Mouse (Mus musculus) neural tube, embryonic 13.5 days (tissue): ENCODE data around the gene Grin2a. TPM values are rescaled to one million over a fixed set of nuclear protein-coding genes. Genes with fewer than 3 reads are reported as not detected.

Experiments used
- ATAC-seq: fragments of 200-750 bp; cut with Nextera tagmentation; 2 replicates; pipeline ENCODE4 v1.8.0; 2017; ENCODE audit warnings: low read depth, mild to moderate bottlenecking, moderate TSS enrichment, moderate library complexity
- H3K27ac ChIP-seq: fragments of 300-500 bp; sonication (generic); replicated peaks from 2 replicates; pipeline ENCODE4 v1.5.1; 2015; ENCODE audit warnings: moderate library complexity, mild to moderate bottlenecking, inconsistent platforms
- H3K27me3 ChIP-seq: fragments of 300-500 bp; sonication (generic); 2 replicates; pipeline ENCODE4 v1.6.1; 2015; ENCODE audit warnings: mild to moderate bottlenecking, inconsistent platforms
- H3K36me3 ChIP-seq: fragments of 300-500 bp; sonication (generic); 2 replicates; pipeline ENCODE4 v1.6.1; 2015; ENCODE audit warnings: mild to moderate bottlenecking, inconsistent platforms
- H3K4me1 ChIP-seq: fragments of 300-500 bp; sonication (generic); replicated peaks from 2 replicates; pipeline ENCODE4 v1.6.1; 2015; ENCODE audit warnings: inconsistent platforms
- H3K4me2 ChIP-seq: fragments of 300-500 bp; sonication (generic); 2 replicates; pipeline ENCODE4 v1.6.1; 2015; ENCODE audit warnings: inconsistent platforms, mild to moderate bottlenecking, moderate library complexity
- H3K4me3 ChIP-seq: fragments of 300-500 bp; sonication (generic); 2 replicates; pipeline ENCODE4 v1.5.1; 2015; ENCODE audit warnings: mild to moderate bottlenecking, inconsistent platforms
- H3K9ac ChIP-seq: fragments of 300-500 bp; sonication (generic); 2 replicates; pipeline ENCODE4 v1.6.1; 2015; ENCODE audit warnings: moderate library complexity, mild to moderate bottlenecking, inconsistent platforms
- H3K9me3 ChIP-seq: fragments of 300-500 bp; sonication (generic); 2 replicates; pipeline ENCODE4 v1.6.1; 2016; ENCODE audit warnings: inconsistent platforms
- WGBS: fragments of 180-500 bp; shearing (Covaris S2); methylation state at CpG from one replicate; pipeline ENCODE4 v1.1.7; 2015; 5-methylcytosine and 5-hydroxymethylcytosine counted together
- polyA plus RNA-seq: library from polyadenylated mRNA; unstranded; fragments of >200 nt; fragmentation: Nextera tagmentation; extraction: Ambion mirVana; gene quantifications from 2 replicates; pipeline ENCODE4 v1.2.1, GENCODE M21; 2015

Gene Grin2a
- polyA plus RNA-seq, 1 experiment from 2014 or later, result 5.2 TPM

DNA sequence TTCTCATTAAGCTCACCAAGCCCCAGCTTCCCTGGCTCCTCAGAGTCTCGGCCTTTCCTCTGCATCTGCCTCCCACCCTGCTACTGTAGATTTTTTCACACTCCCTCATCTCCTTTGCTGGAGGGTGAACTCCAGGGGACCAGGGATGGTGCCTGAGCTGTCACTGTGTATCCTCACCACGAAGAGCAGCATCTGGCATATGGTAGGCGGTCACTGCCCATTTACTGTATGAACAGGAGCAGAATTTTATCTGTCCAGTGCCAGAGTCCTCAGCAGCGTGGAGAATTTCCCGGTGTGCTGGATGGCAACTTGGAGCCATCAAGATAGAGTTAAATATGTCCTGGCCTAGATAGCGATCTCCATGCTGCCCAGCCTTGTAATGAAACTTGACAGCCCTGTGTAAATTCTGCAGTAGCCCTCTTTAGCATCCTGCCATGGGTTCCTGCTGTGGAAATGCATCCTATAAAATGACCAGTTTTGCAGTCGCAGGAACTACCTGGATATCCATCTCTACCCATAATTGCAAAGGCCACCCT, 269.7 kb downstream of the Grin2a start:
- Histone ChIP-seq H3K36me3 (no peaks in the 10 kb centered on the region), H3K9ac (no peak overlapping the region), H3K4me3 (no peak overlapping the region), H3K4me1 (no peaks in the 10 kb centered on the region), H3K4me2 (no peak overlapping the region), H3K9me3 (no peaks in the 10 kb centered on the region), H3K27me3 (no peaks in the 10 kb centered on the region), H3K27ac (no peak overlapping the region)
- 84% methylated on average over 7 of the region's 7 CpGs for WGBS
- no peak for ATAC-seq

DNA sequence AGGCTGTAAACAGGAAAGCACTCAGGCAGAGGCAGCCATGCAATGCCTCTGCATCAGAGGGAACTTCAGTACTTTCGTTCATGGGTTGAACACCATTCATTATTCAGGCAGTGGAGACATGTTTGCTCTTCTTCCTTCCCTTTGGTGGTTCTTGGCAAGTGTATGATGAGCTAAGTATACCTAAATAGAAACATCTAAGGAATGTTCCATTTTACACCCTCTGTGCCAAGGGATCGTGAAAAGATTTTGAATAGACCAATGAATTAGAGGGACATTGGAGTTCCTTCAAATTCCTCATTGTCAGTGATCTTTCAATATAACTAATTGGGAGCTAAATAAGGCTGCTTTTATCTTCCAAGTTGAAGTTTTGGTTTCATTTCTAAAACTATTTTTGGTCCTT, 284.0 kb downstream of the Grin2a start:
- 90% methylated on average over 2 of the region's 2 CpGs for WGBS
- Histone ChIP-seq H3K4me1 (no peaks in the 10 kb centered on the region), H3K4me2 (no peak overlapping the region), H3K36me3 (no peaks in the 10 kb centered on the region), H3K9ac (no peak overlapping the region), H3K27ac (no peak overlapping the region), H3K9me3 (no peaks in the 10 kb centered on the region), H3K27me3 (no peaks in the 10 kb centered on the region), H3K4me3 (no peak overlapping the region)
- ATAC-seq, result no peak

DNA sequence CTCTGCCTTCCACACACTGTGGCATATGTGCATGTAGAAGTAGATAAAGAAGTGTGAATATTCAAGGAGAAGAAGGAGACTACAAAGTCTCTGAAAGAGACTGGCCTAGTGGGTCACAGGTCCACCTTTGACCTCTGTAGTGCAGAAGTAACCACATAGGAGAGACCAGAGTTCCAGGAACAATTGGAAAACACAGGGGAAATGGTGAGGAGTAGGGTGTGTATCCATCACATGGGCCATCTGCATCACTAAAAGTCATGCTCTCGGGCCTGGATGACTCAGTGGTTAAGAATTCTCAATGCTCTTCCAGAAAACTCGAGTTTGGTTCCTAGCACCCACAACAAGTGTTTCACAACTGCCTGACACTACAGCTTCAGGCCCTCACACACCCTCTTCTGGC, 285.4 kb downstream of the Grin2a start:
- Histone ChIP-seq H3K36me3 (no peaks in the 10 kb centered on the region), H3K4me2 (no peak overlapping the region), H3K9me3 (no peaks in the 10 kb centered on the region), H3K4me3 (no peak overlapping the region), H3K27ac (no peak overlapping the region), H3K9ac (no peak overlapping the region), H3K27me3 (no peaks in the 10 kb centered on the region), H3K4me1 (no peaks in the 10 kb centered on the region)
- 72% methylated on average over 2 of the region's 2 CpGs for WGBS
- ATAC-seq, result no peak

DNA sequence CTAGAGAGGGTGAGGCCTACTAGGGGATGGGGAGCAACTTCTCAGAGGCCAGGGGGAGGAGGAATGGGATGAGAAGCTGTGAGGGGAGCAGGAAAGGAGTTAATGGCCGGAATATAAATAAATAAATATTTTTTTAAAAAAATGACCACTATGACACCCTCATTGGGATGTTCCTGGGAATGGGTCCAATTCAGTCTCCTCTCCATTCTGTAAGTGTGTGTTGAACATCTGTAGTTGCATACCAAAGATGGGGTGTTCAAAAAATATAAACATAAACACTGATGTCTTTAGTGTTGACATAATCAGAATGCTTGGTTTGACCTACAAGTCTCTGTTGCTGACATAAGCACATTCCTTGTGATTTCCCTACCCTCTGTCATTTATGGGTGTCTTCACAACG, 298.2 kb downstream of the Grin2a start:
- no peak overlapping the region for H3K4me3 ChIP-seq
- H3K9me3 ChIP-seq, result no peaks in the 10 kb centered on the region
- H3K27me3 ChIP-seq, result no peaks in the 10 kb centered on the region
- H3K4me2 ChIP-seq, result no peak overlapping the region
- 74% methylated on average over 2 of the region's 2 CpGs for WGBS
- ATAC-seq, result no peak
- H3K36me3 ChIP-seq, result no peaks in the 10 kb centered on the region
- no peaks in the 10 kb centered on the region for H3K4me1 ChIP-seq
- H3K9ac ChIP-seq, result no peak overlapping the region
- no peak overlapping the region for H3K27ac ChIP-seq

DNA sequence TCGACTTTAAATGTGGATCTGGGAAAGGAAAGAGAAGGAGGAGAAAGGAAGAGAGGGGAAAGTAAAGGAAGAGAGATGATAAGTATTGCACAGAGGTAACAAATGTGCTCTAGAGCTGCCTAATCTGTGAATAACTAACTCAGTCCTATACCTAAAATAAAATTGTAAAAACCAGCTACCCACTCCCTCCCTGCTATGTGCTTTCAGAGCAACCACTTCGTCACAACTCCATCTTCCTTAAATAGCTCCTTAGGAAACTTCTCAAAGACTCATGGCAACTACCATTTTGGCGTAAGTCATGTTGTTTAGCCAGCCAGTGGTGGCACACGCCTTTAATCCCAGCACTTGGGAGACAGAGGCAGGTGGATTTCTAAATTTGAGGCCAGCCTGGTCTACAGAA, 301.3 kb downstream of the Grin2a start:
- Histone ChIP-seq H3K27ac (no peak overlapping the region), H3K9ac (no peak overlapping the region), H3K4me3 (no peak overlapping the region), H3K4me2 (no peak overlapping the region), H3K9me3 (no peaks in the 10 kb centered on the region), H3K36me3 (no peaks in the 10 kb centered on the region), H3K27me3 (no peaks in the 10 kb centered on the region), H3K4me1 (no peaks in the 10 kb centered on the region)
- 82% methylated on average over 4 of the region's 4 CpGs for WGBS
- ATAC-seq, result no peak

DNA sequence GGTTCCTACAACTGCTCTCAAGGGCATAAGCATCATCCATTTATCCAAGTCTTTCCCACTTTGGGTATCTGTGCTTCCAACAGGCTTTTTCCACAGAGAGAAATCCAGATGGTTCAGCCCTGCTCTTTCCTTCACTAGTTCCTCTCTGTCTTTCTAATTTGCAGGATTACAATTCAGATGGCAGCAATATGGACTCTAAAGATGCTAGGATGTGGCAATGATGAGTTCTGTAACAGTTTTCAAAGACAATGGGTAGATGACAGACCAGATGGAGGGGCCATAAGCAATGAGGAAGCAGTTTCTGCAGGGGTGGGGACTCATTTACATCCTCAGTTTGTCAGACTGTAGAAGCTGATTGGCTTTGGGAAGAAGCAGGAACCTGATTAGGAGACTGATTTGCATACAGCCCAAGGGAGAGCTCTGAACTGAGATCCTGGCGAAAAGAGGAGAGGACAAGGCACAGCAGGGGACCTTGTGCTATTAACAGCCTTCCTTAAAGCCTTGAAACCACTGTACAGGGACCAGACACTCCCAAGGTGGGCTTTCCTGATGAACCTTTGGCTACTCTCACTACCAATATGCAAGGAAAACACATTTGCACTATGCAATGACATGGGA, 306.7 kb downstream of the Grin2a start:
- no peak for ATAC-seq
- Histone ChIP-seq H3K9me3 (no peaks in the 10 kb centered on the region), H3K4me1 (no peaks in the 10 kb centered on the region), H3K27ac (no peak overlapping the region), H3K4me2 (no peak overlapping the region), H3K9ac (no peak overlapping the region), H3K27me3 (no peaks in the 10 kb centered on the region), H3K36me3 (no peaks in the 10 kb centered on the region), H3K4me3 (no peak overlapping the region)
- 17% methylated on average over 1 of the region's 1 CpGs for WGBS

DNA sequence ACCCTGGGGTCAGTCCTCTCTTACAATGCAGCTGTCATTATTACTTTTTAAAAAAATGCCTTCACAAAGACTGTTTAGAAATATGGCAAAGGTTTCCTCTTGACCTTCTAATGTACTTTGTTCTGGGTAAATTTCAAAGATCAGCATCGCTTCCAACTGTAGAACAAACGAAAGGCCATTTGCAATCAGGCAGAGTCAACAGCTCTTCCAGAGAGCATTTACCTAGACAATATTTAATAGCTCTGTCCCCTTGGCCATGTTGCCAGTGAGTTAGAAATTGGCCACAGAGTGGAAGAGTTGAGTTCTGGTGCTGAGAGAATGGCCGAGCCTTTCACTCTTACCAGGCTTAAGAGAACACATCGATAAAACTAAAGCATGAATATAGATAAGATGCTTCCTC, 314.8 kb downstream of the Grin2a start:
- H3K27ac ChIP-seq, result no peak overlapping the region
- H3K9me3 ChIP-seq, result no peaks in the 10 kb centered on the region
- peaks cover 8% of the 10 kb centered on the region; the same call in 1 of the 2 replicates for H3K4me1 ChIP-seq
- no peak for ATAC-seq
- no peaks in the 10 kb centered on the region for H3K27me3 ChIP-seq
- 84% methylated on average over 4 of the region's 4 CpGs for WGBS
- H3K4me2 ChIP-seq, result no peak overlapping the region
- H3K4me3 ChIP-seq, result no peak overlapping the region
- no peak overlapping the region for H3K9ac ChIP-seq
- no peaks in the 10 kb centered on the region for H3K36me3 ChIP-seq

DNA sequence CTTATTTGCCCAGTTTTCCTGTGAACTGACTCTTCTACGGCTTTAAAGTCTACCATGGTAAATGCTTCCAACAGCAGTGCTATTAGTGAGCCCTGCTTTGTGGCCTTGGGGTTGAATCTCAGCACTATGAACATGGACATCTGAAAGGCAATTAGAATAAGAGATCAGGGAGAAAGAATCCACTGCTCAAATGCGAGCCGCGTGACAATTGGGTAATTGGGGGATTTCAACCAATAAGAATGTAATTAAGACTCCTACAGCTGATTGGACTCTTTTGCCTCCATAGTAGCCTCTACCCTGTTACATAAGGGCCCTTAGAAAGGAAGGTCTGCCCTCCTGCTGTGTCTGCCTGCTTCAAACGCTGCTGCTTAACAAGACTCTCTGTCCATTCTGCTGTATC, 315.4 kb downstream of the Grin2a start:
- no peak for ATAC-seq
- no peak overlapping the region for H3K9ac ChIP-seq
- peaks cover 8% of the 10 kb centered on the region; the same call in 1 of the 2 replicates for H3K4me1 ChIP-seq
- no peaks in the 10 kb centered on the region for H3K36me3 ChIP-seq
- WGBS, result 43% methylated on average over 5 of the region's 5 CpGs
- H3K9me3 ChIP-seq, result no peaks in the 10 kb centered on the region
- H3K27me3 ChIP-seq, result no peaks in the 10 kb centered on the region
- H3K27ac ChIP-seq, result no peak overlapping the region
- no peak overlapping the region for H3K4me2 ChIP-seq
- H3K4me3 ChIP-seq, result no peak overlapping the region

DNA sequence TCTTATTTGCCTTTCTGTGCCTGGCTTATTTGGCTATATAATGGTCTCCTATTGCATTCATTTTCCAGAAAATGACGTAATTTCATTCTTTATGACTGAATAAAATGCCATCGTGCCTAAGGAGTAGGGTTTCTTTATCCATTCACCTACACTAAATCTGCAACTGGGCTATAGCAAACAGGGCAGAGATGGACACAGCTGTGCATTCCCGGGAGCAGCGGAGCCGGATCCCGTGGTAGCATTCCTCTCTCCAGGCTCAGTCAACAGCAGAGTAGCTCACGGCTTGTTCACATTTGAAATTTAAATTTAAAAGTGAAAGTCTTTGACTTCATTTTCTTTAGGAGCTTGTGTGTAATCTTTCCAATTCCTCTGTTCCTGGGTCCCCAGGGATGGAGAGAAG, 316.6 kb downstream of the Grin2a start:
- H3K9ac ChIP-seq, result no peak overlapping the region

DNA sequence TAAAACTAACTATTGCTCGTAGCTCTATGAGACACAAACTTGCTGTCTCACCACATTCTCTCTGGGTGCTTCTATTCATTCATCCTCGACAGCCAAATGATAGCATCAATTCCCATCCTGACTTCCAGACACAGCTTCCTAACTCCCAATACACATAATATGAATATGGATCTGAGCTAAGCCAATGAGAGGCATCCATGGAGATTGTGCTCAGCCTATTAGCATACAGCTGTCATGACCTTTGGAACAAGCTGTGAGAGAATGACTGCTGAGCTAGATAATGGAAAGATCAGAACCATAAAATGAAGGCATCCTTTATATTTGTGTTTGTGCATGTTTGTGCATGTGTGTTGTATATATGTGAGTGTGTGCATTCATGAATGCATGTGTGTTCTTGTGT, 323.0 kb downstream of the Grin2a start:
- Histone ChIP-seq H3K27ac (peak overlapping the region; percentile 18; the same call in 1 of the 2 replicates), H3K4me3 (no peak overlapping the region), H3K9ac (no peak overlapping the region), H3K27me3 (no peaks in the 10 kb centered on the region), H3K4me2 (no peak overlapping the region), H3K9me3 (no peaks in the 10 kb centered on the region), H3K36me3 (no peaks in the 10 kb centered on the region), H3K4me1 (peaks cover 17% of the 10 kb centered on the region)
- peak; percentile 63 for ATAC-seq
- WGBS, result 41% methylated on average over 2 of the region's 2 CpGs

More for the DNA sequence above, 316.6 kb downstream of the Grin2a start:
- H3K4me3 ChIP-seq, result no peak overlapping the region
- H3K36me3 ChIP-seq, result no peaks in the 10 kb centered on the region
- no peak overlapping the region for H3K4me2 ChIP-seq
- H3K27ac ChIP-seq, result 0 out of 2 replicates have a peak overlapping the region, but pooled peaks have one; percentile 24
- H3K27me3 ChIP-seq, result no peaks in the 10 kb centered on the region
- H3K4me1 ChIP-seq, result peaks cover 8% of the 10 kb centered on the region; the same call in 1 of the 2 replicates
- no peak for ATAC-seq
- H3K9me3 ChIP-seq, result no peaks in the 10 kb centered on the region
- 53% methylated on average over 7 of the region's 7 CpGs for WGBS

DNA sequence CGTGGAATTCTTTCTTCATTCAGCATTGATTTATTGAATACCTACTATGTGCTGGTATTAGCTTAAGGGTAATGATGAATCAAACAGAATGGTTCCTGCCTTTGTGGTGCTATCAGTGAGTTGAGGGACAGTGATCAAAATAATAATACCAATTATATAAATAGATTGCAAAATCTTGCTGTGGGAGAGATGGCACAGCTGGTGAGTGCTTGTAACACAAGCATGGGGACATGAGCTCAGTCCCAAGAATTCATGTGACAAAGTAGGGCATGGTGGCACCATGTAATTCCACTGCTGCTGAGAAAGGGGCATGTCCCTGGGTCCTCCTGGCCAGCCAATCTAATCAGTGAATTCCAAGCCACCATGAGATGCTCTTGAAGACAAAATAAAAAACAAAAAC, 324.1 kb downstream of the Grin2a start:
- Histone ChIP-seq H3K36me3 (no peaks in the 10 kb centered on the region), H3K4me2 (no peak overlapping the region), H3K27ac (no peak overlapping the region), H3K4me1 (peaks cover 17% of the 10 kb centered on the region), H3K4me3 (no peak overlapping the region), H3K27me3 (no peaks in the 10 kb centered on the region), H3K9me3 (no peaks in the 10 kb centered on the region), H3K9ac (no peak overlapping the region)
- WGBS, result 93% methylated on average over 1 of the region's 1 CpGs
- ATAC-seq, result no peak

DNA sequence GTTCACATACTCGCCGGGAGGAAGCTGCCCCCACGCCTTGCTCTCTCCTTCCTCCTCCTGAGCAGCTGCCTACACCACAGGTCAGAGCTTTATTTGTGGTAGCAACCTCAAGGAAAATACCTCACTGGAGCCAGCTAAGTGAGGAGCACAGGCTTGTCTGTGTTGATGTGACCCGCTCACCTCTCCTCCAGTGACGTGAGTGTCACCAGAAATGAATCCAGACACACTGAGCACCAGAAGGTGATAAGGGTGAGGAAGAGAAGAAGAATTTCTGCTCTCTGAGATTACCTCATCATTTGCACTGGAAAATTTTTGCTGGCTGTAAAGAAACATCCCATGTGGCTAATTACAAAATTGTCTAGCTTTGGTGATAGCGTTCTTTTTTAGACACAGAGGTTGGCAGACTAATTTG, 324.6 kb downstream of the Grin2a start:
- Histone ChIP-seq H3K9me3 (no peaks in the 10 kb centered on the region), H3K36me3 (no peaks in the 10 kb centered on the region), H3K4me3 (no peak overlapping the region), H3K4me2 (no peak overlapping the region), H3K27me3 (no peaks in the 10 kb centered on the region), H3K27ac (0 out of 2 replicates have a peak overlapping the region, but pooled peaks have one; percentile 18), H3K4me1 (peaks cover 17% of the 10 kb centered on the region), H3K9ac (no peak overlapping the region)
- no peak for ATAC-seq
- 71% methylated on average over 6 of the region's 6 CpGs for WGBS

DNA sequence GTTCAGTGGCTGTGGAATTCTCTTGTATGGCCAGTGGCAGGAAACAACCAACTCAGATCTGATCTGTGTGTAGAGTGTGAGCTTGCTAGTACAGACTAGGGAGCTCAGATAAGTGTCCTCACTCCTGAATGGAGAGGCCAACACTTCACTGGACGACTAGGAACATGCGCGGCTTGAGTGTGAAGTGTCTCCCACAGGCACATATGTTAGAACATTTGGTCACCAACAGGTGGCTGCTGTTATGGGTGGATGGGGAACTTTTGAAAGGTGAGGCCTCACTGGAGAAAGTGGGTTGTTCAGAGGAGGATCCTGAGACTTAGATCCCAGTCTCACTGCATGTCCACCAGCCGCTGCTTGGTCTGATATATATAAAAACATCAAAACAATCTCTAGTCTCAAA, 329.5 kb downstream of the Grin2a start:
- Histone ChIP-seq H3K9me3 (no peaks in the 10 kb centered on the region), H3K27me3 (no peaks in the 10 kb centered on the region), H3K4me3 (no peak overlapping the region), H3K4me2 (no peak overlapping the region), H3K4me1 (peaks cover 9% of the 10 kb centered on the region), H3K9ac (no peak overlapping the region), H3K27ac (no peak overlapping the region), H3K36me3 (no peaks in the 10 kb centered on the region)
- no peak for ATAC-seq
- WGBS, result 91% methylated on average over 4 of the region's 4 CpGs
